Mouse (Mus musculus) thymus, adult 2 months (tissue): ENCODE results near the gene Cldn34a. TPM values are rescaled to one million over a fixed set of nuclear protein-coding genes. Genes with fewer than 3 reads are reported as not detected.
"Not testable (repeated sequence)": the region's sequence is repeated elsewhere in the genome, so short reads cannot be mapped to it uniquely, and the experiment has no call there.

Source experiments
- DNase-seq: peaks from one replicate; pipeline ENCODE4 v3.0.0; 2021
- H3K27ac ChIP-seq: fragments of 200-500 bp; 2 replicates; pipeline ENCODE4 v1.5.1; 2012; ENCODE audit warnings: low read length, control low read depth; ENCODE audit not compliant: control insufficient read depth, insufficient read depth
- H3K27me3 ChIP-seq: fragments of 200-500 bp; 2 replicates; pipeline ENCODE4 v1.6.1; 2012; ENCODE audit warnings: mild to moderate bottlenecking, low read length, moderate library complexity, mixed read lengths; ENCODE audit not compliant: control insufficient read depth, insufficient read depth
- H3K36me3 ChIP-seq: fragments of 200-500 bp; 2 replicates; pipeline ENCODE4 v1.6.1; 2012; ENCODE audit warnings: mild to moderate bottlenecking, low read length, moderate library complexity; ENCODE audit not compliant: control insufficient read depth, insufficient read depth
- H3K4me1 ChIP-seq: fragments of 200-500 bp; replicated peaks from 2 replicates; pipeline ENCODE4 v1.6.1; 2012; ENCODE audit warnings: low read length; ENCODE audit not compliant: control insufficient read depth, insufficient read depth
- H3K4me3 ChIP-seq: fragments of 200-500 bp; 2 replicates; pipeline ENCODE4 v1.5.1; 2012; ENCODE audit warnings: mild to moderate bottlenecking, low read length, control low read depth, moderate library complexity; ENCODE audit not compliant: control insufficient read depth, insufficient read depth
- CTCF ChIP-seq: fragments of 200-500 bp; IDR thresholded peaks from 2 replicates; pipeline ENCODE4 v1.5.1; 2012; ENCODE audit warnings: mild to moderate bottlenecking, control low read depth, low read length, moderate library complexity, borderline replicate concordance; ENCODE audit not compliant: control insufficient read depth, poor library complexity, insufficient read depth; ENCODE audit errors: extremely low read depth
- POLR2A ChIP-seq: fragments of 200-500 bp; IDR thresholded peaks from 2 replicates; pipeline ENCODE4 v1.6.1; 2012; ENCODE audit warnings: mild to moderate bottlenecking, low read length, control low read depth, moderate library complexity; ENCODE audit not compliant: control insufficient read depth, poor library complexity, insufficient read depth; ENCODE audit errors: extremely low read depth
- WGBS: fragments of 180-500 bp; shearing (Covaris S2); methylation state at CpG from one replicate; pipeline ENCODE4 v1.1.7; 2018; 5-methylcytosine and 5-hydroxymethylcytosine counted together
- polyA plus RNA-seq: library from polyadenylated mRNA; depleted of rRNA; stranded (reverse); fragments of >200 nt; gene quantifications from 2 replicates; pipeline ENCODE4 v1.2.3, GENCODE M21; 2012; rRNA removed

Gene Cldn34a
- polyA plus RNA-seq = not detected in 2 replicates

DNA sequence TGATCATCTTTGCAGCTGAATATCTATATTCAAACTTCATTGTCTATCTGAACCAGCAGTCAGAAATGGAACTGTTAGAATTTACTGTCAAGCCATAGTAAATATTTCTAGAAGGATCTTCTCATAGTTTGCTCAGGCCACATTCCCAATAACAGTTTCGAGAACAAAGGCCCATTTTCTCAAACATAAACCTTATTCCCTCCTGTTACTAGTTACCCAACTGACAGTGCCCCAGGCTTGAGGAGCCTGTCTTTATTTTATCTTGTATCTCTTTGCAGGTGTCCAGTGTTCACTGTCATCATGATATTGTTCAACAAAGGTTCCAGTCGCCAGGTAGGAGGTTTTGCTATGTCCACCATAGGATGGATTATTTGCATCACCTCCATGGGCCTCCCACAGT, at the start of gene Cldn34a:
Gene Cldn34a (plus strand): TSS at position 301 of the 400 bp plus-strand sequence.
- 88% methylated on average over 2 of the region's 2 CpGs for WGBS
- TF ChIP-seq POLR2A (no peak), CTCF (no peak)
- no peaks in the 10 kb centered on the region for H3K36me3 ChIP-seq
- no peak within 1 kb of the TSS for H3K27ac ChIP-seq
- H3K4me3 ChIP-seq = no peak within 1 kb of the TSS
- H3K4me1 ChIP-seq = no peaks in the 10 kb centered on the region
- H3K27me3 ChIP-seq = no peaks in the 10 kb centered on the region
- DNase-seq = no peak

GRCm38 (mm10) chrX:152518611-152519010, 44.5 kb upstream of the Cldn34a start:
- H3K27ac ChIP-seq, H3K4me3 ChIP-seq, H3K27me3 ChIP-seq, H3K36me3 ChIP-seq, H3K4me1 ChIP-seq, DNase-seq: not testable (repeated sequence)
- WGBS = 92% methylated on average over 2 of the region's 2 CpGs

- Histone ChIP-seq H3K4me3 (no peak overlapping the region), H3K27ac (no peak overlapping the region), H3K27me3 (no peaks in the 10 kb centered on the region), H3K36me3 (no peaks in the 10 kb centered on the region), H3K4me1 (no peaks in the 10 kb centered on the region)
- TF ChIP-seq CTCF (no peak), POLR2A (no peak)
- 50% methylated on average over 1 of the region's 1 CpGs for WGBS
- no peak for DNase-seq
These were observed 17.4 kb upstream of the Cldn34a start for GRCm38 (mm10) chrX:152545736-152546135.

DNA sequence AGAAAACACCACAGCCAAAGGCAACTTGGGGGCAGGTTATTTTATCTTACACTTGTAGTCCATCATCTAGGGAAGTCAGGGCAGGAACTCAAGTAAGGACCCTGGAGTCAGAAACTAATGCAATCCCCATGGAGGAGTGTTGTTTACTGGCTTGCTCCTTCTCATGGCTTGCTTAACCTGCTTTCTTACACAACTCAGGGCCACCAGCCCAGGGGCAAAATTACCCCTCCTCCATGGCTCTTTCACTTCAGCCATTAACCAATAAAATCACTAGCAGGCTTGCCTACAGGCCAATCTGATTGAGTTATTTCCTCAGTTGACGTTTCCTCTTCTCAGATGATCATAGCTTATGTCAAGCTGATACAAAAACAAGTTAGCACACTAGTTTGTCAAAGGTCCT, 15.0 kb upstream of the Cldn34a start:
- Histone ChIP-seq H3K27me3 (no peaks in the 10 kb centered on the region), H3K36me3 (no peaks in the 10 kb centered on the region), H3K27ac (no peak overlapping the region), H3K4me3 (no peak overlapping the region), H3K4me1 (no peaks in the 10 kb centered on the region)
- WGBS = 87% methylated on average over 1 of the region's 1 CpGs
- TF ChIP-seq CTCF (no peak), POLR2A (no peak)
- DNase-seq = no peak

DNA sequence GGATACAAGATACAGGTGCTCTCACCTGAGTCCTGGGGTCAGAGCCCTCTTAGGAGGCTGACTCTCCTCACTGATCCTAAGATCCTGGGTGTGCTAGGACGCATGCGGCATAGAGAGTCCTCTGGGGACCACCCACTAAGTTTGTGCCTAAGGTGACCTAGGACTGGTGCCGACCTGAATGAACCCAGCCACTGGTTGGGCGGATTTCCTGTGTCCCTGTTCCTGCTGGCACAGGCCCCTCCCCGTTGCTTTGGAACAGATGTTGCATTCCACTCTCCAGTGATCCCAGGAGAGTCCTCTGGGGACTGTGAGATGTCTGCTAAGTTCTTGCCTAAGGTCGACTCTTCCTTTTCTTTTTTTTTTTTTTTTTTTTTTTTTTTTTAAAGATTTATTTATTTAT, 5.7 kb upstream of the Cldn34a start:
- TF ChIP-seq CTCF (no peak), POLR2A (no peak)
- Histone ChIP-seq H3K4me3 (no peak overlapping the region), H3K4me1 (no peaks in the 10 kb centered on the region), H3K36me3 (no peaks in the 10 kb centered on the region), H3K27me3 (no peaks in the 10 kb centered on the region), H3K27ac (no peak overlapping the region)
- WGBS = 82% methylated on average over 6 of the region's 6 CpGs
- no peak for DNase-seq

Other genes starting within 250 kb of the Cldn34a start
- 9.8 and 10.3 TPM in 2 replicates for gene Kantr, start 235.8 kb upstream of the Cldn34a start, polyA plus RNA-seq
- gene Tspyl2, start 220.9 kb upstream of the Cldn34a start, polyA plus RNA-seq = 27.1 and 34.6 TPM in 2 replicates
- 0.31 and 1.1 TPM in 2 replicates for gene Gpr173, start 194.6 kb upstream of the Cldn34a start, polyA plus RNA-seq
- 1.3 and 1.5 TPM in 2 replicates for gene Shroom2, start 206.1 kb downstream of the Cldn34a start, polyA plus RNA-seq
- 0.11 TPM in 1 of 2 replicates, not detected in the other for gene Gpr143, start 218.6 kb downstream of the Cldn34a start, polyA plus RNA-seq